Mouse (Mus musculus): ENCODE results near the gene Bmp6. TPM values are rescaled to one million over a fixed set of nuclear protein-coding genes. Genes with fewer than 3 reads are reported as not detected.
A peak's percentile ranks its signal among the peaks of the same experiment; 100 is the strongest.

The Bmp6 gene
- polyA plus RNA-seq, 1 experiment from 2014 or later, result 1.4 TPM

DNA sequence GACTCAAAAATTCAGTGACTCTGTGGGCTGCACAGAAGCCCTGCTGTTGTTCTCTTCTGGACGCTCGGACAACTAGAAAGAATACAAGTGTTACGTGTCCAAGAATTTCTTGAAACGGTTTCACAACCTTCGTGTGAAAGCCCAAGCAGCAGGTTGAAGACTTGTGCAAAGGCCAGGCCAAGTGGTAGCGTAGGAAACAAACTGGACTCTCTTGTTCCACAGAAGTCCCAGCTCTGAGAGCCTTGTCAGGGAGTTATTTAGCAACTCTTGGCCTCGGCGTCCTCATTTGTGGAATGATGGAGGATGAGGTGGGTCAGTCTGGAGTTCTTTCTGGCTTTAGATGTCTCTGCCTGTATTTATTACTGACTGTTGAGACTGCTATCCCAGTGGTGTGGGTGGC, 55.8 kb downstream of the Bmp6 start:
- Histone ChIP-seq H3K27me3 (replicated peaks; ENCODE audit: control insufficient read depth, insufficient read depth, low read length) (no peaks in the 10 kb centered on the region), H3K4me1 (replicated peaks; ENCODE audit: control insufficient read depth, insufficient read depth, low read length) (no peaks in the 10 kb centered on the region), H3K4me2 (ENCODE audit: low read length) (no peak overlapping the region), H3K4me3 (replicated peaks; ENCODE audit: low read length) (no peak overlapping the region), H3K9ac (replicated peaks; ENCODE audit: low read depth, low read length) (no peak overlapping the region), H3K36me3 (ENCODE audit: control insufficient read depth, insufficient read depth) (no peaks in the 10 kb centered on the region), H3K9me3 (ENCODE audit: control insufficient read depth, low read length) (no peaks in the 10 kb centered on the region), H3K27ac (ENCODE audit: low read length) (no peak overlapping the region)
- 83% methylated on average over 8 of the region's 8 CpGs for WGBS
- ATAC-seq, result no peak

- H3K27ac ChIP-seq (ENCODE audit: low read length), result no peak overlapping the region
- 72% methylated on average over 6 of the region's 6 CpGs for whole genome bisulfite sequencing
- no peaks in the 10 kb centered on the region for H3K27me3 ChIP-seq (replicated peaks; ENCODE audit: control insufficient read depth, insufficient read depth, low read length)
- H3K4me3 ChIP-seq (replicated peaks; ENCODE audit: low read length), result no peak overlapping the region
- H3K36me3 ChIP-seq (ENCODE audit: control insufficient read depth, insufficient read depth), result no peaks in the 10 kb centered on the region
- no peaks in the 10 kb centered on the region for H3K9me3 ChIP-seq (ENCODE audit: control insufficient read depth, low read length)
- no peak overlapping the region for H3K4me2 ChIP-seq (ENCODE audit: low read length)
- peaks cover 15% of the 10 kb centered on the region for H3K4me1 ChIP-seq (replicated peaks; ENCODE audit: control insufficient read depth, insufficient read depth, low read length)
- ATAC-seq, result peak; percentile 31
- H3K9ac ChIP-seq (replicated peaks; ENCODE audit: low read depth, low read length), result no peak overlapping the region
These were observed 62.9 kb downstream of the Bmp6 start for GRCm38 (mm10) chr13:38407611-38408315.

DNA sequence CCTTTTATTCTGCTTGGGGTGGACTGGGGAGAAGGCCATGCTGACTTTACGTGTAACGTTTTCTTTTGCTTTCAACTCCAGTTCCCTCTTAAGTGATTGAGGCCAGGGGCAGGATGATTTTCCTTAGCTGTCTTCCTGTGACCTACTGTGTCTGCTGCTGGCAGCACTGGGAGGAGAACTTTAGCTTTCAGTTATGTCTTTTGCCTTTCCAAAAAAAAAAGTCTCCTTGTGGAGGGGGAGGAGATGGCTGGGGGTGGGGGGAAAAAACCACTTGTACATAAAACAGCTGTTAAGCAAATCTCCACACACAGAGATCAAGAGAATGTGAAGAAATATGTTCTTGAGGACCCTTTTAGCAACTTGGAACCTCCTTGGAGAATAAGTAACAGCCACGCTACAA, 63.7 kb downstream of the Bmp6 start:
- no peak overlapping the region for H3K4me3 ChIP-seq (replicated peaks; ENCODE audit: low read length)
- no peak overlapping the region for H3K4me2 ChIP-seq (ENCODE audit: low read length)
- 81% methylated on average over 3 of the region's 3 CpGs for WGBS
- no peaks in the 10 kb centered on the region for H3K27me3 ChIP-seq (replicated peaks; ENCODE audit: control insufficient read depth, insufficient read depth, low read length)
- no peaks in the 10 kb centered on the region for H3K36me3 ChIP-seq (ENCODE audit: control insufficient read depth, insufficient read depth)
- H3K9me3 ChIP-seq (ENCODE audit: control insufficient read depth, low read length), result no peaks in the 10 kb centered on the region
- no peak overlapping the region for H3K27ac ChIP-seq (ENCODE audit: low read length)
- ATAC-seq, result no peak
- no peak overlapping the region for H3K9ac ChIP-seq (replicated peaks; ENCODE audit: low read depth, low read length)
- H3K4me1 ChIP-seq (replicated peaks; ENCODE audit: control insufficient read depth, insufficient read depth, low read length), result peaks cover 15% of the 10 kb centered on the region

DNA sequence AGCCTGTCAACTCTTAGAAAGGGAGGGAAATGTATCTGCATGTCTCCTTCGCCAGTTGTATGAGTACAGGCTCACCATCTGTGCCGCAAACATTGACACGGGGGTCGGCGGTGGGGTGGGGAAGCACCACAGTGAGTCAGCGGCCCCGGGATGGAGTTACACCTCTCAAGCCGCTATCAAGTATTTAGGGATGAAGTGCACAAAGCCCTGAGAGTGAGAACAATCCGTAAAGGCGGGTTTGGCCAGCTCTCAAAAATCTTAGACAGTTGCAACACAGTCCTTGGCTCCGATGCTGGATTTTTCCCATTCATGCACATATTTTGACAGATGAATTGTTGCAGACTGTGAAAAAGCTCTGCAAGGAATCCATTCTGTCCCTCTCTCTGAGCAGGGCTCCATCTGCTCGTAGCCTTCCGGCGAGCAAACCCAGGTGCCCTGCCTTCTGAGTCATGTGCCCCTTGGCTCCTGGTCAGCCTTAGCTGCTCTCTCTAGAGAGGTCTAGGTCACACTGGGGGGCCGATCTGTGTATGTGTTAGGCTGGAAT, 65.5 kb downstream of the Bmp6 start:
- Histone ChIP-seq H3K9ac (replicated peaks; ENCODE audit: low read depth, low read length) (no peak overlapping the region), H3K4me1 (replicated peaks; ENCODE audit: control insufficient read depth, insufficient read depth, low read length) (peaks cover 15% of the 10 kb centered on the region), H3K27me3 (replicated peaks; ENCODE audit: control insufficient read depth, insufficient read depth, low read length) (no peaks in the 10 kb centered on the region), H3K36me3 (ENCODE audit: control insufficient read depth, insufficient read depth) (no peaks in the 10 kb centered on the region), H3K4me2 (ENCODE audit: low read length) (peak overlapping the region; percentile 44), H3K9me3 (ENCODE audit: control insufficient read depth, low read length) (no peaks in the 10 kb centered on the region), H3K4me3 (replicated peaks; ENCODE audit: low read length) (0 out of 2 replicates have a peak overlapping the region, but pooled peaks have one; percentile 5), H3K27ac (ENCODE audit: low read length) (peak overlapping the region; percentile 65; the same call in 1 of the 2 replicates)
- ATAC-seq, result peak; percentile 91
- 6% methylated on average over 15 of the region's 15 CpGs for WGBS

- no peak for ATAC-seq
These were observed 74.9 kb downstream of the Bmp6 start for GRCm38 (mm10) chr13:38419781-38420180.

DNA sequence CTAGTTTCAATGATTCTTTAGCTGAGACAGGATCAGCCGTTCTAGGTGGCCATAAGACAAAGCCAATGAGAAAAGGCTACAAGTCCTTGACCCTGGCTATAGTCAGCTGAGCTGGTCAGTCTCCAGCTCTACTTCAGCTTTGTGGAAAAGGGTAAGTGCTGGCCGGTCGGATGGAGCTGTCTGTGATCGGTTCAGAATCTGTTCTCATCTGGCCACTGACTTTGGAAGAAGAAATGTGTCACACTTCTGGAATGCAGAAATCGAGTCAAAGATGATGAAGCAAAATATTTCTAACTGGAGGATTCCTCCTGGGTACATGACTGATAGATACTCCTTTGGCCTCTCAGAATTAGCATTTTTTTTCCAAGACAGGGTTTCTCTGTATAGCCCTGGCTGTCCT, 77.6 kb downstream of the Bmp6 start:
- Histone ChIP-seq H3K9ac (replicated peaks; ENCODE audit: low read depth, low read length) (no peak overlapping the region), H3K4me2 (ENCODE audit: low read length) (no peak overlapping the region), H3K9me3 (ENCODE audit: control insufficient read depth, low read length) (no peaks in the 10 kb centered on the region), H3K36me3 (ENCODE audit: control insufficient read depth, insufficient read depth) (no peaks in the 10 kb centered on the region), H3K4me3 (replicated peaks; ENCODE audit: low read length) (no peak overlapping the region), H3K4me1 (replicated peaks; ENCODE audit: control insufficient read depth, insufficient read depth, low read length) (no peaks in the 10 kb centered on the region), H3K27me3 (replicated peaks; ENCODE audit: control insufficient read depth, insufficient read depth, low read length) (no peaks in the 10 kb centered on the region), H3K27ac (ENCODE audit: low read length) (no peak overlapping the region)
- ATAC-seq, result no peak
- 88% methylated on average over 5 of the region's 5 CpGs for WGBS

More at GRCm38 (mm10) chr13:38419781-38420180, 74.9 kb downstream of the Bmp6 start:
- no peaks in the 10 kb centered on the region for H3K36me3 ChIP-seq (ENCODE audit: control insufficient read depth, insufficient read depth)
- H3K27me3 ChIP-seq (replicated peaks; ENCODE audit: control insufficient read depth, insufficient read depth, low read length), result no peaks in the 10 kb centered on the region
- no peak overlapping the region for H3K27ac ChIP-seq (ENCODE audit: low read length)
- no peak overlapping the region for H3K4me3 ChIP-seq (replicated peaks; ENCODE audit: low read length)
- H3K4me2 ChIP-seq (ENCODE audit: low read length), result no peak overlapping the region
- no peak overlapping the region for H3K9ac ChIP-seq (replicated peaks; ENCODE audit: low read depth, low read length)
- H3K4me1 ChIP-seq (replicated peaks; ENCODE audit: control insufficient read depth, insufficient read depth, low read length), result no peaks in the 10 kb centered on the region
- no peaks in the 10 kb centered on the region for H3K9me3 ChIP-seq (ENCODE audit: control insufficient read depth, low read length)
- WGBS, result 85% methylated on average over 7 of the region's 7 CpGs

DNA sequence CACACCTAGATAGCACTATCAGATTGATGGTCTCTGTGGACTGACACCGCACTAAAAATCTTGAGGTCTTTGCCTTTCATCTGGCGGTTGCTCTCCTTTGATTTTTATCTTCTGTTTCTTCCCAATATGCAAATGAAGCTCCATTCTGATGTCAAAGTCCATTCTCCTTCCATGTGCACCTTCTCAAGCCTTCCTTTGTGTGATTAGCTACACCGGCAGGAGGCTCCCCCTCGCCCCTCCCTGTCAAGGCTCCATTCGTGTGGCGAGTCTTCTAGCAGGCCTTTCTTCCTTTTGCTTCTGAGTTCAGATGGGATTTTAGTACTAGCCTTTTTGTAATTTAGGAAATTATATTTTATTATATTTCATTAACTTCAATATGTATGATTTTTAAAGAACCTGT, 80.4 kb downstream of the Bmp6 start:
- H3K4me1 ChIP-seq (replicated peaks; ENCODE audit: control insufficient read depth, insufficient read depth, low read length), result no peaks in the 10 kb centered on the region
- no peak overlapping the region for H3K4me2 ChIP-seq (ENCODE audit: low read length)
- no peaks in the 10 kb centered on the region for H3K36me3 ChIP-seq (ENCODE audit: control insufficient read depth, insufficient read depth)
- WGBS, result 63% methylated on average over 6 of the region's 6 CpGs
- no peak overlapping the region for H3K9ac ChIP-seq (replicated peaks; ENCODE audit: low read depth, low read length)
- H3K4me3 ChIP-seq (replicated peaks; ENCODE audit: low read length), result no peak overlapping the region
- ATAC-seq, result no peak
- no peaks in the 10 kb centered on the region for H3K9me3 ChIP-seq (ENCODE audit: control insufficient read depth, low read length)
- H3K27me3 ChIP-seq (replicated peaks; ENCODE audit: control insufficient read depth, insufficient read depth, low read length), result no peaks in the 10 kb centered on the region
- no peak overlapping the region for H3K27ac ChIP-seq (ENCODE audit: low read length)

GRCm38 (mm10) chr13:38429671-38430070, 84.8 kb downstream of the Bmp6 start:
- H3K36me3 ChIP-seq (ENCODE audit: control insufficient read depth, insufficient read depth), result no peaks in the 10 kb centered on the region
- no peaks in the 10 kb centered on the region for H3K9me3 ChIP-seq (ENCODE audit: control insufficient read depth, low read length)
- no peaks in the 10 kb centered on the region for H3K27me3 ChIP-seq (replicated peaks; ENCODE audit: control insufficient read depth, insufficient read depth, low read length)
- no peak overlapping the region for H3K27ac ChIP-seq (ENCODE audit: low read length)
- 73% methylated on average over 8 of the region's 8 CpGs for WGBS
- no peak for ATAC-seq
- H3K4me1 ChIP-seq (replicated peaks; ENCODE audit: control insufficient read depth, insufficient read depth, low read length), result no peaks in the 10 kb centered on the region
- H3K4me2 ChIP-seq (ENCODE audit: low read length), result no peak overlapping the region
- H3K9ac ChIP-seq (replicated peaks; ENCODE audit: low read depth, low read length), result no peak overlapping the region
- no peak overlapping the region for H3K4me3 ChIP-seq (replicated peaks; ENCODE audit: low read length)

GRCm38 (mm10) chr13:38430075-38430474, 85.2 kb downstream of the Bmp6 start:
- Histone ChIP-seq H3K36me3 (ENCODE audit: control insufficient read depth, insufficient read depth) (no peaks in the 10 kb centered on the region), H3K4me1 (replicated peaks; ENCODE audit: control insufficient read depth, insufficient read depth, low read length) (no peaks in the 10 kb centered on the region), H3K9ac (replicated peaks; ENCODE audit: low read depth, low read length) (no peak overlapping the region), H3K4me2 (ENCODE audit: low read length) (no peak overlapping the region), H3K27ac (ENCODE audit: low read length) (no peak overlapping the region), H3K27me3 (replicated peaks; ENCODE audit: control insufficient read depth, insufficient read depth, low read length) (no peaks in the 10 kb centered on the region), H3K9me3 (ENCODE audit: control insufficient read depth, low read length) (no peaks in the 10 kb centered on the region), H3K4me3 (replicated peaks; ENCODE audit: low read length) (no peak overlapping the region)
- WGBS, result 87% methylated on average over 6 of the region's 6 CpGs
- no peak for ATAC-seq

Measured in forebrain, embryonic 16.5 days (tissue).